Mouse (Mus musculus): ENCODE measurements around the gene Pax7. TPM values are rescaled to one million over a fixed set of nuclear protein-coding genes. Genes with fewer than 3 reads are reported as not detected.

The Pax7 gene
- polyA plus RNA-seq, 1 experiment from 2014 or later, result 2.0 TPM

- H3K27me3 ChIP-seq (ENCODE audit: control insufficient read depth, insufficient read depth, low read length), result peaks cover 35% of the 10 kb centered on the region
- no peak overlapping the region for H3K4me2 ChIP-seq (ENCODE audit: low read depth, low read length)
- no peak overlapping the region for H3K4me3 ChIP-seq (ENCODE audit: low read depth, low read length)
- WGBS, result 70% methylated on average over 2 of the region's 2 CpGs
- no peaks in the 10 kb centered on the region for H3K36me3 ChIP-seq (replicated peaks; ENCODE audit: control insufficient read depth, insufficient read depth, low read depth, low read length)
- H3K27ac ChIP-seq (replicated peaks; ENCODE audit: low read depth, low read length), result no peak overlapping the region
- peaks cover 3% of the 10 kb centered on the region for H3K4me1 ChIP-seq (ENCODE audit: control insufficient read depth, insufficient read depth, low read length)
- DNase-seq (ENCODE audit: low spot score) (no peak), ATAC-seq (replicated peaks; ENCODE audit: insufficient number of reproducible peaks, low FRiP score, low TSS enrichment, low read depth) (no peak)
- H3K9me3 ChIP-seq (replicated peaks; ENCODE audit: control insufficient read depth, low read length), result no peaks in the 10 kb centered on the region
- H3K9ac ChIP-seq (replicated peaks; ENCODE audit: low read length), result no peak overlapping the region
Measured at GRCm38 (mm10) chr4:139803981-139804380, 29.3 kb downstream of the Pax7 start.

GRCm38 (mm10) chr4:139799436-139800100 lies 33.8 kb downstream of the Pax7 start:
- H3K4me3 ChIP-seq (ENCODE audit: low read depth, low read length), result no peak overlapping the region
- no peak overlapping the region for H3K9ac ChIP-seq (replicated peaks; ENCODE audit: low read length)
- no peaks in the 10 kb centered on the region for H3K36me3 ChIP-seq (replicated peaks; ENCODE audit: control insufficient read depth, insufficient read depth, low read depth, low read length)
- no peak overlapping the region for H3K4me2 ChIP-seq (ENCODE audit: low read depth, low read length)
- H3K9me3 ChIP-seq (replicated peaks; ENCODE audit: control insufficient read depth, low read length), result no peaks in the 10 kb centered on the region
- ATAC-seq (replicated peaks; ENCODE audit: insufficient number of reproducible peaks, low FRiP score, low TSS enrichment, low read depth), result no peak
- H3K27ac ChIP-seq (replicated peaks; ENCODE audit: low read depth, low read length), result no peak overlapping the region
- 65% methylated on average over 8 of the region's 10 CpGs for WGBS
- DNase-seq (ENCODE audit: low spot score), result no peak
- peaks cover 12% of the 10 kb centered on the region; the same call in 1 of the 2 replicates for H3K27me3 ChIP-seq (ENCODE audit: control insufficient read depth, insufficient read depth, low read length)
- H3K4me1 ChIP-seq (ENCODE audit: control insufficient read depth, insufficient read depth, low read length), result no peaks in the 10 kb centered on the region

- Histone ChIP-seq H3K9me3 (replicated peaks; ENCODE audit: control insufficient read depth, low read length) (no peaks in the 10 kb centered on the region), H3K9ac (replicated peaks; ENCODE audit: low read length) (no peak overlapping the region), H3K27me3 (ENCODE audit: control insufficient read depth, insufficient read depth, low read length) (peaks cover 7% of the 10 kb centered on the region; the same call in 1 of the 2 replicates), H3K4me3 (ENCODE audit: low read depth, low read length) (no peak overlapping the region), H3K36me3 (replicated peaks; ENCODE audit: control insufficient read depth, insufficient read depth, low read depth, low read length) (no peaks in the 10 kb centered on the region), H3K4me2 (ENCODE audit: low read depth, low read length) (no peak overlapping the region), H3K27ac (replicated peaks; ENCODE audit: low read depth, low read length) (no peak overlapping the region), H3K4me1 (ENCODE audit: control insufficient read depth, insufficient read depth, low read length) (no peaks in the 10 kb centered on the region)
- no peak for DNase-seq (ENCODE audit: low spot score)
- ATAC-seq (replicated peaks; ENCODE audit: insufficient number of reproducible peaks, low FRiP score, low TSS enrichment, low read depth), result no peak
- WGBS, result 58% methylated on average over 4 of the region's 4 CpGs
Measured at GRCm38 (mm10) chr4:139797344-139797743, 36.0 kb downstream of the Pax7 start.

- 31% methylated on average over 9 of the region's 9 CpGs for WGBS
Measured at GRCm38 (mm10) chr4:139796115-139796514, 37.2 kb downstream of the Pax7 start.

GRCm38 (mm10) chr4:139791168-139791567 lies 42.2 kb downstream of the Pax7 start:
- Histone ChIP-seq H3K4me3 (ENCODE audit: low read depth, low read length) (no peak overlapping the region), H3K4me2 (ENCODE audit: low read depth, low read length) (no peak overlapping the region), H3K9ac (replicated peaks; ENCODE audit: low read length) (no peak overlapping the region), H3K36me3 (replicated peaks; ENCODE audit: control insufficient read depth, insufficient read depth, low read depth, low read length) (no peaks in the 10 kb centered on the region), H3K4me1 (ENCODE audit: control insufficient read depth, insufficient read depth, low read length) (no peaks in the 10 kb centered on the region), H3K27ac (replicated peaks; ENCODE audit: low read depth, low read length) (no peak overlapping the region), H3K27me3 (ENCODE audit: control insufficient read depth, insufficient read depth, low read length) (no peaks in the 10 kb centered on the region; the same call in 1 of the 2 replicates), H3K9me3 (replicated peaks; ENCODE audit: control insufficient read depth, low read length) (no peaks in the 10 kb centered on the region)
- 27% methylated on average over 8 of the region's 8 CpGs for WGBS
- DNase-seq (ENCODE audit: low spot score), result no peak
- no peak for ATAC-seq (replicated peaks; ENCODE audit: insufficient number of reproducible peaks, low FRiP score, low TSS enrichment, low read depth)

More at GRCm38 (mm10) chr4:139796115-139796514, 37.2 kb downstream of the Pax7 start:
- Histone ChIP-seq H3K9ac (replicated peaks; ENCODE audit: low read length) (no peak overlapping the region), H3K27me3 (ENCODE audit: control insufficient read depth, insufficient read depth, low read length) (peaks cover 5% of the 10 kb centered on the region; the same call in 1 of the 2 replicates), H3K4me3 (ENCODE audit: low read depth, low read length) (no peak overlapping the region), H3K36me3 (replicated peaks; ENCODE audit: control insufficient read depth, insufficient read depth, low read depth, low read length) (no peaks in the 10 kb centered on the region), H3K4me2 (ENCODE audit: low read depth, low read length) (no peak overlapping the region), H3K27ac (replicated peaks; ENCODE audit: low read depth, low read length) (no peak overlapping the region), H3K4me1 (ENCODE audit: control insufficient read depth, insufficient read depth, low read length) (no peaks in the 10 kb centered on the region), H3K9me3 (replicated peaks; ENCODE audit: control insufficient read depth, low read length) (no peaks in the 10 kb centered on the region)
- DNase-seq (ENCODE audit: low spot score) (no peak), ATAC-seq (replicated peaks; ENCODE audit: insufficient number of reproducible peaks, low FRiP score, low TSS enrichment, low read depth) (0 out of 2 replicates have a peak, but pooled peaks have one; percentile 36)

- Histone ChIP-seq H3K36me3 (replicated peaks; ENCODE audit: control insufficient read depth, insufficient read depth, low read depth, low read length) (no peaks in the 10 kb centered on the region), H3K4me2 (ENCODE audit: low read depth, low read length) (no peak overlapping the region), H3K9me3 (replicated peaks; ENCODE audit: control insufficient read depth, low read length) (no peaks in the 10 kb centered on the region), H3K4me3 (ENCODE audit: low read depth, low read length) (no peak overlapping the region), H3K27ac (replicated peaks; ENCODE audit: low read depth, low read length) (no peak overlapping the region), H3K4me1 (ENCODE audit: control insufficient read depth, insufficient read depth, low read length) (no peaks in the 10 kb centered on the region), H3K27me3 (ENCODE audit: control insufficient read depth, insufficient read depth, low read length) (no peaks in the 10 kb centered on the region; the same call in 1 of the 2 replicates), H3K9ac (replicated peaks; ENCODE audit: low read length) (no peak overlapping the region)
- ATAC-seq (replicated peaks; ENCODE audit: insufficient number of reproducible peaks, low FRiP score, low TSS enrichment, low read depth) (no peak), DNase-seq (ENCODE audit: low spot score) (no peak)
- 81% methylated on average over 7 of the region's 7 CpGs for WGBS
Measured at GRCm38 (mm10) chr4:139789772-139790171, 43.6 kb downstream of the Pax7 start.

- no peaks in the 10 kb centered on the region for H3K36me3 ChIP-seq (replicated peaks; ENCODE audit: control insufficient read depth, insufficient read depth, low read depth, low read length)
- H3K27me3 ChIP-seq (ENCODE audit: control insufficient read depth, insufficient read depth, low read length), result no peaks in the 10 kb centered on the region
- no peak overlapping the region for H3K4me2 ChIP-seq (ENCODE audit: low read depth, low read length)
- H3K9me3 ChIP-seq (replicated peaks; ENCODE audit: control insufficient read depth, low read length), result no peaks in the 10 kb centered on the region
- WGBS, result 60% methylated on average over 9 of the region's 9 CpGs
- no peak overlapping the region for H3K4me3 ChIP-seq (ENCODE audit: low read depth, low read length)
- no peak for DNase-seq (ENCODE audit: low spot score)
- no peak overlapping the region for H3K9ac ChIP-seq (replicated peaks; ENCODE audit: low read length)
- no peaks in the 10 kb centered on the region for H3K4me1 ChIP-seq (ENCODE audit: control insufficient read depth, insufficient read depth, low read length)
- no peak for ATAC-seq (replicated peaks; ENCODE audit: insufficient number of reproducible peaks, low FRiP score, low TSS enrichment, low read depth)
- no peak overlapping the region for H3K27ac ChIP-seq (replicated peaks; ENCODE audit: low read depth, low read length)
Measured at GRCm38 (mm10) chr4:139782926-139783467, 50.3 kb downstream of the Pax7 start.

GRCm38 (mm10) chr4:139771125-139771631 lies 62.1 kb downstream of the Pax7 start:
- H3K4me2 ChIP-seq (ENCODE audit: low read depth, low read length), result no peak overlapping the region
- WGBS, result 12% methylated on average over 9 of the region's 9 CpGs
- peaks cover 7% of the 10 kb centered on the region; the same call in 1 of the 2 replicates for H3K4me1 ChIP-seq (ENCODE audit: control insufficient read depth, insufficient read depth, low read length)
- no peak overlapping the region for H3K9ac ChIP-seq (replicated peaks; ENCODE audit: low read length)
- H3K36me3 ChIP-seq (replicated peaks; ENCODE audit: control insufficient read depth, insufficient read depth, low read depth, low read length), result no peaks in the 10 kb centered on the region
- H3K4me3 ChIP-seq (ENCODE audit: low read depth, low read length), result no peak overlapping the region
- H3K9me3 ChIP-seq (replicated peaks; ENCODE audit: control insufficient read depth, low read length), result no peaks in the 10 kb centered on the region
- H3K27ac ChIP-seq (replicated peaks; ENCODE audit: low read depth, low read length), result no peak overlapping the region
- H3K27me3 ChIP-seq (ENCODE audit: control insufficient read depth, insufficient read depth, low read length), result peaks cover 9% of the 10 kb centered on the region
- ATAC-seq (replicated peaks; ENCODE audit: insufficient number of reproducible peaks, low FRiP score, low TSS enrichment, low read depth) (no peak; the same call in 1 of the 2 replicates), DNase-seq (ENCODE audit: low spot score) (no peak)
